Mouse (Mus musculus): ENCODE measurements around the gene Nacad. TPM values are rescaled to one million over a fixed set of nuclear protein-coding genes. Genes with fewer than 3 reads are reported as not detected.

The Nacad gene
- polyA plus RNA-seq, 1 experiment from 2014 or later, result 103 TPM

- ATAC-seq (replicated peaks), result no peak
- 79% methylated on average over 20 of the region's 20 CpGs for WGBS
- Histone ChIP-seq H3K4me2 (no peak overlapping the region), H3K36me3 (replicated peaks) (peaks cover 6% of the 10 kb centered on the region; the same call in 1 of the 2 replicates), H3K4me3 (no peak overlapping the region), H3K9me3 (no peaks in the 10 kb centered on the region), H3K4me1 (peaks cover 78% of the 10 kb centered on the region), H3K9ac (no peak overlapping the region), H3K27me3 (replicated peaks) (no peaks in the 10 kb centered on the region), H3K27ac (no peak overlapping the region)
Observed at GRCm38 (mm10) chr11:6601649-6602480, 4.0 kb downstream of the Nacad start.

DNA sequence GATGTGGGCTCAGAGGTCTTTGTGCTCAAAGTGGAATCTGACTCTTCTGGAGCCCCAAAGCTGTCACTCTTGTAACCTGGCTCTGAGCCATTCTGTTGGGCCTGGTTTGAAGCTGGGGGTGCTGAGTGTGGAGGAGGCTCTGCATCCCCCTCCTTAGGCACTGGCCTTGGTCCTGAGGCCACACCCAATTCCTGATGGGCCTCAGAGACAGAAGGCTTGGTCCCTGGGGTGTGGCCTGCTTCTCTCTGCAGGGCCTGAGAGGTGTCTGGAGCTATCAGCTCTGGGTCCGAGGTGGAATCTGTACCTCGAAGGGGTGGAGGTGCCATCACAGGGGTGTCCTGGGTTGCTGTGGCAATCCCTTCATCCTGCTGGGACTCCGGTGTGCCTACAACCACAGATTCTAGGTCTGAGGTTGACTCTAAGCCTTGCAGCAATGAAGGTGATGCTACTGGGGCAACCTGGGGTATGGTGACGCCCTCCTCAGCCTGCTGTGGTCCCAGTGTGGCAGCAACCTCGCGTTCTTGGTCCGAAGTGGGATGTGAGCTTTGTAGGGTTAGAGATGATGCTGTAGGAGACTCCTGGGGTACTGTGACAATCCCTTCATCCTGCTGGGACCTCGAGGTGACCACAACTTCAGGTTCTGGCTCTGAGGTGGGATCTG is 5.4 kb downstream of the Nacad start:
- peak overlapping the region; percentile 78 for H3K27ac ChIP-seq
- no peak overlapping the region for H3K9ac ChIP-seq
- H3K27me3 ChIP-seq (replicated peaks), result no peaks in the 10 kb centered on the region
- peaks cover 6% of the 10 kb centered on the region; the same call in 1 of the 2 replicates for H3K36me3 ChIP-seq (replicated peaks)
- H3K4me3 ChIP-seq, result no peak overlapping the region
- H3K4me1 ChIP-seq, result peaks cover 70% of the 10 kb centered on the region
- no peaks in the 10 kb centered on the region for H3K9me3 ChIP-seq
- H3K4me2 ChIP-seq, result no peak overlapping the region
- WGBS, result 89% methylated on average over 8 of the region's 8 CpGs
- ATAC-seq (replicated peaks), result no peak

- peak; percentile 0; the same call in 1 of the 2 replicates for ATAC-seq (replicated peaks)
- Histone ChIP-seq H3K4me2 (peak overlapping the region; percentile 49), H3K9ac (peak overlapping the region; percentile 41), H3K4me3 (no peak overlapping the region), H3K27me3 (replicated peaks) (no peaks in the 10 kb centered on the region), H3K9me3 (no peaks in the 10 kb centered on the region), H3K27ac (peak overlapping the region; percentile 78), H3K36me3 (replicated peaks) (peaks cover 6% of the 10 kb centered on the region; the same call in 1 of the 2 replicates), H3K4me1 (peaks cover 70% of the 10 kb centered on the region)
- 72% methylated on average over 6 of the region's 6 CpGs for WGBS
Observed at GRCm38 (mm10) chr11:6599831-6600230, 6.0 kb downstream of the Nacad start.

DNA sequence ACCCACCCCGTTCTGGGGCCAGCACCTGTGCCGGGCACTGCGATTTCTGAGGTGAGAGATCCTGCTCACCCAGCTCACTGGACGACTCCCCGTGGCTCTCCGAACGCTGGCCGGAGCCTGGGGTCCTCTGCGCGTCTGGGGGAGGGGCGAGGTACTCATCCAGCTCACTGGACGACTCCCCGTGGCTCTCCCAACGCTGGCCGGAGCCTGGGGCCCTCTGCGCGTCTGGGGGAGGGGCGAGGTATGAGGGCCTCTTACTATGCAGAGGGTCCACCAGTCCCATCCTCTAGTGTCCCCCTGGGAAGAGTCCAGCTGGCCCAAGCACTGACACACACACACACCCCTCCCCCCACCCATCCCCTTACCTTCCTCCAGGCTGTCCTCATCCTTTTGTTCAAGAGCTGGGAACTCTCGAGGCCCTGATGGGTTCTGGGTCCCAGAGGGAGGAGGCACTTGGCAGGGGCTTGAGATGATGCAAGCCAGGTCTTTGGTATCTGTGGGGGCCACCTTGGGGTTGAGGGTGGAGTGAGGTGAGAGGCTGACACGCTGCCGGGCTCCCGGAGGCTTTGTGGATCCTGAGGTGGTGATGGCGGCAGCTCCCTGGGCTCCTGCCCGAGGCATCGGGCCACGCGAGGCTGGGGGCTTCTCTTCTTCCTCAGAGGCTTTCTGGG is 6.7 kb downstream of the Nacad start:
- Histone ChIP-seq H3K9ac (peak overlapping the region; percentile 41), H3K27me3 (replicated peaks) (no peaks in the 10 kb centered on the region), H3K36me3 (replicated peaks) (peaks cover 6% of the 10 kb centered on the region; the same call in 1 of the 2 replicates), H3K9me3 (no peaks in the 10 kb centered on the region), H3K27ac (peak overlapping the region; percentile 78), H3K4me1 (peaks cover 66% of the 10 kb centered on the region), H3K4me3 (peak overlapping the region; percentile 25), H3K4me2 (peak overlapping the region; percentile 49)
- ATAC-seq (replicated peaks), result peak; percentile 21
- 5% methylated on average over 27 of the region's 27 CpGs for WGBS

DNA sequence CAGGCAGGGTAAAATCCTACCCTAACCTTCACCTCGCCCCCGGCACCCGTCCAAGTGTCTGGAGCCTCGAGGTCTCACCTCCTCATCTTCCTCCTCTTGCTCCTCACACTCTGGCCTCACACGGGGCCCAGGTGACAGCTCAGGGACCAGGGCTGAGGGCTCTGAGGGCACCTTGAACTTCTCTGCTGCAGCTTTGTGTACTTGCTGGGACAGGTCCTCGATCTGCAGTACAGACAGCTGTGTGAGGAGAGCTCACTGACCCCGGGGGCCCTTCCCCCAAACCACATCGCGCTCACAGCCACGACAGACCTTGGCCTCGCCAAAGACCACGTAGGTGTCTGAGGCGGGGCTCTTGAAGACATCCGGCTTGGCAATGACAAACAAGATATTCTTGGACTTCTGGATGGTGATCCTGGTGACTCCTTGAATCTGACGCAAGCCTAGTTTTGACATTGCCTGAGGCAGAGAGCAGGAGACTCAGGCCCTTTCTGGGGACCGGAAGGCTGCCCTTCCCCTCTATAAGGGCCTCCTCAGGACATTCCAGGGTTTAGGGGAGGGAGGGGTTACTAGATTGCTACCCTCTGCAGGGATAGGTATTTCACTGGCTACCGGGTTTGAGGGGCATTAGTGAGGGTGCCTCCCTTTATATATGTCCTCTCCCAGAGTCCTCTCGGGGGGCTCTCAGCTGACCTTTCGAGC is 7.5 kb downstream of the Nacad start:
- no peaks in the 10 kb centered on the region for H3K9me3 ChIP-seq
- peaks cover 6% of the 10 kb centered on the region; the same call in 1 of the 2 replicates for H3K36me3 ChIP-seq (replicated peaks)
- H3K4me1 ChIP-seq, result peaks cover 58% of the 10 kb centered on the region
- peak overlapping the region; percentile 41 for H3K9ac ChIP-seq
- peak; percentile 5 for ATAC-seq (replicated peaks)
- WGBS, result 56% methylated on average over 19 of the region's 19 CpGs
- H3K4me3 ChIP-seq, result peak overlapping the region; percentile 25; the same call in 1 of the 2 replicates
- peak overlapping the region; percentile 78 for H3K27ac ChIP-seq
- H3K4me2 ChIP-seq, result peak overlapping the region; percentile 49
- H3K27me3 ChIP-seq (replicated peaks), result no peaks in the 10 kb centered on the region

DNA sequence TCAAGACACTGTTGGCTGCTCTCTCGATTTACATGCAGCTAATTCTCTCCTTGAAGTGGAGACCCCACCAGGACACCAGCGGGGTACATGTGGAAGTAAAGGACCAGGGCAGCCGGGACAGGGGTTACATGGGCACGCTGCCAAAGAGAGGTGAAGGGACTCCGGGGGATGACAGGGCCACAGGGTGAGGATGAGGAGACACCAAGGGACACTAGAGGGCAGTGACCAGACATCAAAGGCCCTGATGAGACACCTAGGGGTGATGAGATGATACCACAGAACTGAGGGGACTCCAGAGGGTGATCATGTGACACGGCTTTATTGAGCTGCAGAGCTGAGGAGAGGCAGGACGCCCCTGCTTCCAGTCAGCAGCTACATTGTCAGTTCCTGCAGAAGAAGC is 8.3 kb downstream of the Nacad start:
- Histone ChIP-seq H3K27ac (peak overlapping the region; percentile 78), H3K9me3 (no peaks in the 10 kb centered on the region), H3K4me2 (no peak overlapping the region), H3K4me1 (peaks cover 50% of the 10 kb centered on the region), H3K9ac (no peak overlapping the region; the same call in 1 of the 2 replicates), H3K27me3 (replicated peaks) (no peaks in the 10 kb centered on the region), H3K36me3 (replicated peaks) (peaks cover 13% of the 10 kb centered on the region), H3K4me3 (no peak overlapping the region)
- ATAC-seq (replicated peaks), result no peak
- 73% methylated on average over 7 of the region's 7 CpGs for WGBS

DNA sequence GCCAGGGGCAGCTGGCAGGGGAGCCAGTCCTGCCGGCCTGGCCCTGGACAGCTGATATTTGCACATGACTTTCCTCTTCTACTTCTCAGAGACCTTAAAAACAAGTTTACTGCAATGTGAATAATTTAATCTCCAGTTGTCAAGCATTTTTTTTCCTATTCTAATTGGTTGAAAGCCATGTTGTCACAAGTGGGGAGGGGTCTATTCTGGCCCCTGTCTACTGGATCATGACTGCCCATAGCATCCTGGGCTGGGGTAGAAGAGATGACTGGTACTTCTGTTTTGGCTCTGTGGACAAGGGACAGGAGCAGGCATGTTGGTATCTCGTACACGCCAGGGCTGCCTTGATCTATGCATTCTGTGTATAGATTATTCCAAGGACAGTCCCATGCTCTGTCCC is 9.2 kb downstream of the Nacad start:
- H3K4me3 ChIP-seq, result no peak overlapping the region
- 74% methylated on average over 3 of the region's 3 CpGs for WGBS
- no peaks in the 10 kb centered on the region for H3K27me3 ChIP-seq (replicated peaks)
- peaks cover 41% of the 10 kb centered on the region for H3K4me1 ChIP-seq
- no peaks in the 10 kb centered on the region for H3K9me3 ChIP-seq
- H3K4me2 ChIP-seq, result no peak overlapping the region
- H3K9ac ChIP-seq, result no peak overlapping the region
- 0 out of 2 replicates have a peak overlapping the region, but pooled peaks have one; percentile 18 for H3K27ac ChIP-seq
- ATAC-seq (replicated peaks), result no peak
- H3K36me3 ChIP-seq (replicated peaks), result peaks cover 10% of the 10 kb centered on the region

DNA sequence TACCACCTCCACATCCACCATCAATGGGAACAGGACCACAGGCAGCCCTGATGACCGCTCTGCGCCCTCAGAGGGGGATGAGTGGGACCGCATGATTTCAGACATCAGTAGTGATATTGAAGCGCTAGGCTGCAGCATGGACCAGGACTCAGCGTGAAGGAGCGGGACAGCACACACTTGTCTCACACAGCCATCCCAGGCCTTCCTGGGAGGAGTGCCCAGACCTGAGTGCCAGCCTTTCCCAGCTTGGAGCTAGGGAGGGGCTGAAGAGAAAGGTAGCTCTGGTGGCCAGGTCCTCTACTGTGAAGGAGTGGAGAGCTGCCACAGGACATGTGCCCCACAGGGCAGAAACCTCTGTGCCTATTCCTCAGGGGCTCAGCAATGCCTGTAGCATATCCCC is 9.6 kb downstream of the Nacad start:
- Histone ChIP-seq H3K36me3 (replicated peaks) (peaks cover 8% of the 10 kb centered on the region), H3K27me3 (replicated peaks) (no peaks in the 10 kb centered on the region), H3K4me1 (peaks cover 37% of the 10 kb centered on the region), H3K4me3 (no peak overlapping the region), H3K27ac (peak overlapping the region; percentile 26; the same call in 1 of the 2 replicates), H3K9me3 (no peaks in the 10 kb centered on the region), H3K4me2 (no peak overlapping the region), H3K9ac (no peak overlapping the region)
- no peak for ATAC-seq (replicated peaks)
- 99% methylated on average over 6 of the region's 6 CpGs for WGBS

DNA sequence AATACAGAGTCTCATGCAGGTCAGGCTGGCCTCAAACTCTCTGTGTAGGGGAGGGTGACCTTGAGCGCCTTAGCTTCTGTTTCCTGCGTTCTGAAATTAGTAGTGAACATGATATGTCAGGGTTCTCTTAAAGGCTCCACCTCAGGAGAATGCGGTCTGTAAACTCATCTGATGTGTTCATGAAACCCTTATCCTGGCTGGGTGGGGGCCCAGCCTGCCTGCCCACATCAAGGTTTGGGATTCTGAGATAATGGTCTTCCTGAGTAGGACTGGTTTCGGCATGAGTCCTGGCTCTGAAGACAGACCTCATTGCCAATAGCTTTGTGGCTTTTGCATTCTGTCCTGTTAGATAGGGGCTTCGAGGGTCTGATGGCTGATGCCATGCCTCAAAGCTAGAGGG is 10.5 kb downstream of the Nacad start:
- Histone ChIP-seq H3K4me2 (no peak overlapping the region), H3K36me3 (replicated peaks) (peaks cover 8% of the 10 kb centered on the region), H3K27ac (no peak overlapping the region)

GRCm38 (mm10) chr11:6594845-6595244 is 11.0 kb downstream of the Nacad start:
- ATAC-seq (replicated peaks), result no peak
- H3K9ac ChIP-seq, result no peak overlapping the region
- H3K27ac ChIP-seq, result no peak overlapping the region
- WGBS, result 86% methylated on average over 6 of the region's 6 CpGs
- peaks cover 8% of the 10 kb centered on the region for H3K36me3 ChIP-seq (replicated peaks)
- H3K9me3 ChIP-seq, result no peaks in the 10 kb centered on the region
- no peak overlapping the region for H3K4me3 ChIP-seq
- H3K27me3 ChIP-seq (replicated peaks), result no peaks in the 10 kb centered on the region
- no peak overlapping the region for H3K4me2 ChIP-seq
- peaks cover 24% of the 10 kb centered on the region for H3K4me1 ChIP-seq

More for the DNA sequence above, 10.5 kb downstream of the Nacad start:
- no peaks in the 10 kb centered on the region for H3K27me3 ChIP-seq (replicated peaks)
- H3K4me1 ChIP-seq, result peaks cover 29% of the 10 kb centered on the region
- 95% methylated on average over 5 of the region's 5 CpGs for WGBS
- no peaks in the 10 kb centered on the region for H3K9me3 ChIP-seq
- no peak for ATAC-seq (replicated peaks)
- H3K4me3 ChIP-seq, result no peak overlapping the region
- H3K9ac ChIP-seq, result no peak overlapping the region

- H3K36me3 ChIP-seq (replicated peaks), result peaks cover 8% of the 10 kb centered on the region
- WGBS, result 69% methylated on average over 11 of the region's 11 CpGs
- H3K4me3 ChIP-seq, result no peak overlapping the region
- no peak overlapping the region for H3K27ac ChIP-seq
- no peak for ATAC-seq (replicated peaks)
- no peak overlapping the region for H3K9ac ChIP-seq
- H3K27me3 ChIP-seq (replicated peaks), result no peaks in the 10 kb centered on the region
- H3K9me3 ChIP-seq, result no peaks in the 10 kb centered on the region
- peaks cover 9% of the 10 kb centered on the region for H3K4me1 ChIP-seq
- H3K4me2 ChIP-seq, result no peak overlapping the region
Observed at GRCm38 (mm10) chr11:6593406-6593805, 12.4 kb downstream of the Nacad start.

Data from midbrain, embryonic 15.5 days (tissue).